Mouse (Mus musculus): ENCODE measurements around the gene Icam2. TPM values are rescaled to one million over a fixed set of nuclear protein-coding genes. Genes with fewer than 3 reads are reported as not detected.
A peak's percentile ranks its signal among the peaks of the same experiment; 100 is the strongest.

The Icam2 gene
- total and polyA plus RNA-seq, 2 experiments from 2014 or later: 7.4 to 11.9 TPM

GRCm38 (mm10) chr11:106338870-106339269 is 49.0 kb downstream of the Icam2 start:
- no peak for TF ChIP-seq CTCF (IDR thresholded peaks at IDR 0.05)
- Histone ChIP-seq H3K4me2 (ENCODE audit: low read depth, low read length, poor library complexity, severe bottlenecking) (no peak overlapping the region), H3K9me3 (ENCODE audit: low read length) (no peaks in the 10 kb centered on the region), H3K36me3 (ENCODE audit: insufficient read depth, low read length) (no peaks in the 10 kb centered on the region), H3K9ac (replicated peaks; ENCODE audit: low read length, poor library complexity, severe bottlenecking) (no peak overlapping the region), H3K27ac (ENCODE audit: low read depth, low read length) (no peak overlapping the region), H3K4me3 (ENCODE audit: low read depth, low read length) (no peak overlapping the region), H3K27me3 (ENCODE audit: insufficient read depth, low read length) (no peaks in the 10 kb centered on the region), H3K4me1 (ENCODE audit: insufficient read depth, low read length) (no peaks in the 10 kb centered on the region)
- WGBS: 74% methylated on average over 7 of the region's 7 CpGs
- DNase-seq (ENCODE audit: low spot score): no peak
- ATAC-seq (ENCODE audit: low FRiP score): no peak

GRCm38 (mm10) chr11:106338029-106338428 is 49.8 kb downstream of the Icam2 start:
- Histone ChIP-seq H3K4me1 (ENCODE audit: insufficient read depth, low read length) (no peaks in the 10 kb centered on the region), H3K4me2 (ENCODE audit: low read depth, low read length, poor library complexity, severe bottlenecking) (no peak overlapping the region), H3K27ac (ENCODE audit: low read depth, low read length) (no peak overlapping the region), H3K4me3 (ENCODE audit: low read depth, low read length) (no peak overlapping the region), H3K9me3 (ENCODE audit: low read length) (no peaks in the 10 kb centered on the region), H3K9ac (replicated peaks; ENCODE audit: low read length, poor library complexity, severe bottlenecking) (no peak overlapping the region), H3K27me3 (ENCODE audit: insufficient read depth, low read length) (no peaks in the 10 kb centered on the region), H3K36me3 (ENCODE audit: insufficient read depth, low read length) (no peaks in the 10 kb centered on the region)
- DNase-seq (ENCODE audit: low spot score) (no peak), ATAC-seq (ENCODE audit: low FRiP score) (no peak)
- no peak for TF ChIP-seq CTCF (IDR thresholded peaks at IDR 0.05)
- 74% methylated on average over 5 of the region's 5 CpGs for WGBS

- ATAC-seq (ENCODE audit: low FRiP score) (no peak), DNase-seq (ENCODE audit: low spot score) (no peak)
- Histone ChIP-seq H3K27ac (ENCODE audit: low read depth, low read length) (no peak overlapping the region), H3K4me2 (ENCODE audit: low read depth, low read length, poor library complexity, severe bottlenecking) (no peak overlapping the region), H3K9ac (replicated peaks; ENCODE audit: low read length, poor library complexity, severe bottlenecking) (no peak overlapping the region), H3K4me1 (ENCODE audit: insufficient read depth, low read length) (no peaks in the 10 kb centered on the region), H3K4me3 (ENCODE audit: low read depth, low read length) (no peak overlapping the region), H3K9me3 (ENCODE audit: low read length) (no peaks in the 10 kb centered on the region), H3K36me3 (ENCODE audit: insufficient read depth, low read length) (no peaks in the 10 kb centered on the region), H3K27me3 (ENCODE audit: insufficient read depth, low read length) (no peaks in the 10 kb centered on the region)
- WGBS: 18% methylated on average over 2 of the region's 2 CpGs
- no peak for TF ChIP-seq CTCF (IDR thresholded peaks at IDR 0.05)
Measured at GRCm38 (mm10) chr11:106334066-106334465, 53.8 kb downstream of the Icam2 start.

- H3K4me1 ChIP-seq (ENCODE audit: insufficient read depth, low read length): no peaks in the 10 kb centered on the region
- ATAC-seq (ENCODE audit: low FRiP score) (no peak), DNase-seq (ENCODE audit: low spot score) (no peak)
- H3K9me3 ChIP-seq (ENCODE audit: low read length): no peaks in the 10 kb centered on the region
- H3K36me3 ChIP-seq (ENCODE audit: insufficient read depth, low read length): no peaks in the 10 kb centered on the region
- 57% methylated on average over 4 of the region's 4 CpGs for WGBS
- no peak for TF ChIP-seq CTCF (IDR thresholded peaks at IDR 0.05)
- no peaks in the 10 kb centered on the region for H3K27me3 ChIP-seq (ENCODE audit: insufficient read depth, low read length)
- H3K4me2 ChIP-seq (ENCODE audit: low read depth, low read length, poor library complexity, severe bottlenecking): no peak overlapping the region
- no peak overlapping the region for H3K4me3 ChIP-seq (ENCODE audit: low read depth, low read length)
- H3K27ac ChIP-seq (ENCODE audit: low read depth, low read length): no peak overlapping the region
- no peak overlapping the region for H3K9ac ChIP-seq (replicated peaks; ENCODE audit: low read length, poor library complexity, severe bottlenecking)
Measured at GRCm38 (mm10) chr11:106332458-106332857, 55.4 kb downstream of the Icam2 start.

- H3K9me3 ChIP-seq (ENCODE audit: low read length): no peaks in the 10 kb centered on the region
- H3K9ac ChIP-seq (replicated peaks; ENCODE audit: low read length, poor library complexity, severe bottlenecking): no peak overlapping the region
- no peaks in the 10 kb centered on the region for H3K27me3 ChIP-seq (ENCODE audit: insufficient read depth, low read length)
- no peaks in the 10 kb centered on the region for H3K4me1 ChIP-seq (ENCODE audit: insufficient read depth, low read length)
- peak; percentile 66 for DNase-seq (ENCODE audit: low spot score)
- H3K4me3 ChIP-seq (ENCODE audit: low read depth, low read length): no peak overlapping the region
- no peak overlapping the region for H3K4me2 ChIP-seq (ENCODE audit: low read depth, low read length, poor library complexity, severe bottlenecking)
- H3K36me3 ChIP-seq (ENCODE audit: insufficient read depth, low read length): no peaks in the 10 kb centered on the region
- 69% methylated on average over 7 of the region's 7 CpGs for WGBS
- H3K27ac ChIP-seq (ENCODE audit: low read depth, low read length): no peak overlapping the region
- ATAC-seq (ENCODE audit: low FRiP score): no peak
- TF ChIP-seq CTCF (IDR thresholded peaks at IDR 0.05): peak; percentile 67
Measured at GRCm38 (mm10) chr11:106329682-106330081, 58.2 kb downstream of the Icam2 start.

- H3K27ac ChIP-seq (ENCODE audit: low read depth, low read length): no peak overlapping the region
- H3K9me3 ChIP-seq (ENCODE audit: low read length): no peaks in the 10 kb centered on the region
- no peaks in the 10 kb centered on the region for H3K4me1 ChIP-seq (ENCODE audit: insufficient read depth, low read length)
- 72% methylated on average over 6 of the region's 6 CpGs for WGBS
- H3K4me2 ChIP-seq (ENCODE audit: low read depth, low read length, poor library complexity, severe bottlenecking): no peak overlapping the region
- H3K27me3 ChIP-seq (ENCODE audit: insufficient read depth, low read length): no peaks in the 10 kb centered on the region
- no peaks in the 10 kb centered on the region for H3K36me3 ChIP-seq (ENCODE audit: insufficient read depth, low read length)
- DNase-seq (ENCODE audit: low spot score): no peak
- ATAC-seq (ENCODE audit: low FRiP score): no peak
- H3K9ac ChIP-seq (replicated peaks; ENCODE audit: low read length, poor library complexity, severe bottlenecking): no peak overlapping the region
- H3K4me3 ChIP-seq (ENCODE audit: low read depth, low read length): no peak overlapping the region
- TF ChIP-seq CTCF (IDR thresholded peaks at IDR 0.05): no peak
Measured at GRCm38 (mm10) chr11:106329128-106329527, 58.7 kb downstream of the Icam2 start.

Data from midbrain, postnatal 0 days (tissue).